Mouse (Mus musculus): ENCODE results near the gene Ugt1a7c.

- TF ChIP-seq CTCF (IDR thresholded peaks at IDR 0.05; ENCODE audit: insufficient read depth, low read depth, low read length) (no peak), POLR2A (IDR thresholded peaks at IDR 0.05; ENCODE audit: insufficient read depth, low read depth, low read length) (no peak)
Measured at GRCm38 (mm10) chr1:88212341-88213045, 117.6 kb downstream of the Ugt1a7c start.
